Mouse (Mus musculus) MEL-GATA-1-ER (cell line): ENCODE data around the gene Trim67.

Experiments used
- DNase-seq: peaks from one replicate; pipeline ENCODE4 v3.0.0-alpha.2; 2012; ENCODE audit warnings: low read depth; ENCODE audit errors: extremely low read depth

The Trim67 gene

GRCm38 (mm10) chr8:124871474-124871873, 78.6 kb downstream of the Trim67 start:
- no peak for DNase-seq

- no peak for DNase-seq
Observed at GRCm38 (mm10) chr8:124872081-124872480, 79.2 kb downstream of the Trim67 start.

- DNase-seq: no peak
Observed at GRCm38 (mm10) chr8:124872690-124873089, 79.8 kb downstream of the Trim67 start.

- DNase-seq: no peak
Observed at GRCm38 (mm10) chr8:124878141-124878540, 85.2 kb downstream of the Trim67 start.

- DNase-seq: peak; percentile 83
Observed at GRCm38 (mm10) chr8:124878946-124879526, 86.1 kb downstream of the Trim67 start.
